Mouse (Mus musculus) heart, adult 2 months (tissue): ENCODE measurements around the gene Ppp1r13l.

ENCODE experiments used
- CTCF ChIP-seq: fragments of 200-600 bp; IDR thresholded peaks from 2 replicates; pipeline ENCODE4 v1.8.1; 2022; ENCODE audit warnings: antibody characterized with exemption, mild to moderate bottlenecking, moderate library complexity
- POLR2A ChIP-seq: fragments of 200-500 bp; IDR thresholded peaks from 2 replicates; pipeline ENCODE4 v1.6.1; 2011; ENCODE audit warnings: mild to moderate bottlenecking, low read depth, low read length, control low read depth; ENCODE audit not compliant: insufficient read depth

- no peak for TF ChIP-seq CTCF
- no peak for TF ChIP-seq POLR2A
Observed at GRCm38 (mm10) chr7:19413525-19413924, 54.0 kb downstream of the Ppp1r13l start.
